Mouse (Mus musculus): ENCODE measurements at regions not wholly inside any gene's neighbourhood (a gene's known extent, or its start where the extent isn't known, plus 50 kb on each side); places are given as distances from the start of the nearest gene placed in this dataset.

- TF ChIP-seq CTCF (IDR thresholded peaks at IDR 0.05; ENCODE audit: insufficient read depth, low read depth, low read length): no peak
- no peak for TF ChIP-seq POLR2A (IDR thresholded peaks at IDR 0.05; ENCODE audit: insufficient read depth, low read depth, low read length)
These were observed 156.2 kb upstream of the Wdr3 start for GRCm38 (mm10) chr3:100318357-100318756.

All from olfactory bulb, adult 2 months (tissue).